Mouse (Mus musculus) liver, adult 2 months (tissue): ENCODE results near the gene Tmem202. TPM values are rescaled to one million over a fixed set of nuclear protein-coding genes. Genes with fewer than 3 reads are reported as not detected.

Source experiments
- DNase-seq: peaks from one replicate; pipeline ENCODE4 v3.0.0-alpha.2; 2011; ENCODE audit warnings: low read depth, low spot score; ENCODE audit errors: extremely low read depth
- H3K27ac ChIP-seq: fragments of 200-500 bp; replicated peaks from 2 replicates; pipeline ENCODE4 v1.5.1; 2012; ENCODE audit warnings: low read depth, mild to moderate bottlenecking, control low read depth, inconsistent platforms, low read length; ENCODE audit not compliant: insufficient read depth
- H3K27me3 ChIP-seq: fragments of 200-500 bp; 2 replicates; pipeline ENCODE4 v1.6.1; 2012; ENCODE audit warnings: mild to moderate bottlenecking, moderate library complexity, low read length, inconsistent platforms; ENCODE audit not compliant: control insufficient read depth, insufficient read depth
- H3K36me3 ChIP-seq: fragments of 200-500 bp; 2 replicates; pipeline ENCODE4 v1.6.1; 2012; ENCODE audit warnings: low read length, inconsistent platforms; ENCODE audit not compliant: control insufficient read depth, insufficient read depth
- H3K4me1 ChIP-seq: fragments of 200-500 bp; 2 replicates; pipeline ENCODE4 v1.6.1; 2011; ENCODE audit warnings: low read length; ENCODE audit not compliant: control insufficient read depth, insufficient read depth
- H3K4me3 ChIP-seq: fragments of 200-500 bp; 2 replicates; pipeline ENCODE4 v1.5.1; 2011; ENCODE audit warnings: low read depth, mild to moderate bottlenecking, control low read depth, low read length, moderate library complexity; ENCODE audit not compliant: insufficient read depth
- H3K79me2 ChIP-seq: fragments of 200-500 bp; 2 replicates; pipeline ENCODE4 v1.6.1; 2012; ENCODE audit warnings: inconsistent platforms, mild to moderate bottlenecking, low read length, moderate library complexity; ENCODE audit not compliant: control insufficient read depth, insufficient read depth
- H3K9ac ChIP-seq: fragments of 200-500 bp; 2 replicates; pipeline ENCODE4 v1.6.1; 2012; ENCODE audit warnings: low read depth, mild to moderate bottlenecking, control low read depth, inconsistent platforms, low read length
- CTCF ChIP-seq: fragments of 200-500 bp; IDR thresholded peaks from 2 replicates; pipeline ENCODE4 v1.5.1; 2011; ENCODE audit warnings: low read depth, low read length, control low read depth
- POLR2A ChIP-seq: fragments of 200-500 bp; IDR thresholded peaks from 2 replicates; pipeline ENCODE4 v1.6.1; 2011; ENCODE audit warnings: low read length, control low read depth; ENCODE audit not compliant: insufficient read depth; ENCODE audit errors: extremely low read depth
- WGBS: fragments of 180-500 bp; shearing (Covaris S2); methylation state at CpG from one replicate; pipeline ENCODE4 v1.1.7; 2018; 5-methylcytosine and 5-hydroxymethylcytosine counted together
- polyA plus RNA-seq: library from polyadenylated mRNA; depleted of rRNA; stranded (reverse); fragments of >200 nt; gene quantifications from 2 replicates; pipeline ENCODE4 v1.2.3, GENCODE M21; 2012
- total RNA-seq: library from RNA; depleted of rRNA; stranded (reverse); fragments of >200 nt; gene quantifications from 2 replicates; pipeline ENCODE4 v1.2.3, GENCODE M21; 2014

Gene Tmem202
- total and polyA plus RNA-seq, 2 experiments, result 0.18 TPM; not detected in 1

DNA sequence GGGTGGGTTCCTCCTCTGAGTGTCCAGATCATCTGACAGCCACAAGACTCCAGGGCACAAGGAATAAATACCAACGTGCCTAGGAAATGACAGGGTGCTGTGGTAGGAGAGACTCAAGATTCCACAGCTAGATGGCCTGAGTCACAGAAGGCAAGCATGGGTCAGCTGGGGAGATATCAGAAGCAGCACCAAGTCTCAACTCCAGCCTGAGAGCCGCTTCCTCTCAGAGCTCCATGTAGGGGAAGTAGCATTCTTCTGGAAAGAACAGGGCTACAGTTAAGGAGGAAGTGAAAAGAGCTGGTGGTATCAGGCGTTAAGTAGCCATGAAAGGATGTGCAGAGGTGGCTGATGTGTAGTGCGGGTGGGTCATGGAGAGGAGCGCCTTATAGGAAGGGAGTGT is 5.1 kb upstream of the Tmem202 start:
- Histone ChIP-seq H3K27me3 (no peaks in the 10 kb centered on the region), H3K79me2 (peaks cover 8% of the 10 kb centered on the region; the same call in 1 of the 2 replicates), H3K4me3 (no peak overlapping the region), H3K4me1 (0 out of 2 replicates have a peak, but pooled peaks cover 2% of the 10 kb centered on the region), H3K27ac (no peak overlapping the region), H3K9ac (no peak overlapping the region), H3K36me3 (no peaks in the 10 kb centered on the region)
- WGBS, result 76% methylated on average over 5 of the region's 5 CpGs
- no peak for TF ChIP-seq POLR2A
- no peak for TF ChIP-seq CTCF
- peak; percentile 47 for DNase-seq

GRCm38 (mm10) chr9:59542766-59543324 is 3.2 kb upstream of the Tmem202 start:
- H3K79me2 ChIP-seq, result peaks cover 8% of the 10 kb centered on the region; the same call in 1 of the 2 replicates
- no peak overlapping the region for H3K9ac ChIP-seq
- H3K27me3 ChIP-seq, result no peaks in the 10 kb centered on the region
- H3K36me3 ChIP-seq, result no peaks in the 10 kb centered on the region
- H3K4me3 ChIP-seq, result no peak overlapping the region
- DNase-seq, result peak; percentile 71
- TF ChIP-seq CTCF, result no peak
- no peak for TF ChIP-seq POLR2A
- no peak overlapping the region for H3K27ac ChIP-seq
- peaks cover 5% of the 10 kb centered on the region for H3K4me1 ChIP-seq

- no peak overlapping the region for H3K9ac ChIP-seq
- no peak overlapping the region for H3K4me3 ChIP-seq
- no peak for DNase-seq
- H3K36me3 ChIP-seq, result no peaks in the 10 kb centered on the region
- peaks cover 5% of the 10 kb centered on the region for H3K4me1 ChIP-seq
- 86% methylated on average over 6 of the region's 6 CpGs for WGBS
- H3K27me3 ChIP-seq, result no peaks in the 10 kb centered on the region
- no peak overlapping the region for H3K27ac ChIP-seq
- H3K79me2 ChIP-seq, result peaks cover 2% of the 10 kb centered on the region; the same call in 1 of the 2 replicates
- no peak for TF ChIP-seq CTCF
- no peak for TF ChIP-seq POLR2A
Observed at GRCm38 (mm10) chr9:59541617-59542016, 2.0 kb upstream of the Tmem202 start.

- Histone ChIP-seq H3K27ac (no peak overlapping the region), H3K36me3 (no peaks in the 10 kb centered on the region), H3K27me3 (no peaks in the 10 kb centered on the region), H3K9ac (no peak overlapping the region), H3K79me2 (no peaks in the 10 kb centered on the region; the same call in 1 of the 2 replicates), H3K4me3 (no peak overlapping the region), H3K4me1 (peaks cover 3% of the 10 kb centered on the region)
- DNase-seq, result no peak
- WGBS, result 70% methylated on average over 3 of the region's 3 CpGs
- TF ChIP-seq POLR2A (no peak), CTCF (no peak)
Observed at GRCm38 (mm10) chr9:59537651-59538050, 2.0 kb downstream of the Tmem202 start.

DNA sequence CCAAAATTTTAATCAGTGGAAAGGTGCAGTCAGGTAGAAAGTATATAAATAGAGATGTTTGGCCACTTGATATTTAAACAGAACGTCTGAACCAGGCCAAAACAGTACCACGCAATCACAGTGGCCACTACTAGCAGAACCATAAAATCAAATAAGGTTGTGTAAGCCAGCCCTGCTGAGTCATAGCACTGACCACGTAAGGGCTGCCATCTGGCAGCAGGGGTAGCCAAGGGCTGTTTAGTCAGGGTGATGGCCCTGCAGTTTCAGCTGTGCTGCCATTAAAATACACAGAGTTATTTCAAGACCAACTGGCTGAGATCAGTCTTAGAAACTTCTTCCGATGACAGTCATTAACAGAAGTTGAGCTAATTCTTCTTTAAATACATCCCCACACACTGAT is 5.8 kb downstream of the Tmem202 start:
- peak; percentile 96 for DNase-seq
- peaks cover 3% of the 10 kb centered on the region for H3K4me1 ChIP-seq
- TF ChIP-seq POLR2A (no peak), CTCF (no peak)
- WGBS, result 22% methylated on average over 4 of the region's 4 CpGs
- H3K9ac ChIP-seq, result no peak overlapping the region
- no peaks in the 10 kb centered on the region for H3K79me2 ChIP-seq
- H3K27me3 ChIP-seq, result no peaks in the 10 kb centered on the region
- no peak overlapping the region; the same call in 1 of the 2 replicates for H3K27ac ChIP-seq
- no peak overlapping the region for H3K4me3 ChIP-seq
- no peaks in the 10 kb centered on the region for H3K36me3 ChIP-seq

GRCm38 (mm10) chr9:59533422-59533821 is 6.2 kb downstream of the Tmem202 start:
- Histone ChIP-seq H3K27me3 (no peaks in the 10 kb centered on the region), H3K4me1 (peaks cover 3% of the 10 kb centered on the region), H3K79me2 (no peaks in the 10 kb centered on the region), H3K27ac (peak overlapping the region; percentile 53; the same call in 1 of the 2 replicates), H3K36me3 (no peaks in the 10 kb centered on the region), H3K4me3 (no peak overlapping the region), H3K9ac (no peak overlapping the region)
- WGBS, result 80% methylated on average over 2 of the region's 2 CpGs
- TF ChIP-seq POLR2A, result no peak
- no peak for TF ChIP-seq CTCF
- DNase-seq, result no peak
